Mouse (Mus musculus): ENCODE measurements around the gene Nfic. TPM values are rescaled to one million over a fixed set of nuclear protein-coding genes. Genes with fewer than 3 reads are reported as not detected.

Nfic gene
- 136 and 414 TPM in 2 replicates for polyA plus RNA-seq (2012; ENCODE audit: low replicate concordance)

DNA sequence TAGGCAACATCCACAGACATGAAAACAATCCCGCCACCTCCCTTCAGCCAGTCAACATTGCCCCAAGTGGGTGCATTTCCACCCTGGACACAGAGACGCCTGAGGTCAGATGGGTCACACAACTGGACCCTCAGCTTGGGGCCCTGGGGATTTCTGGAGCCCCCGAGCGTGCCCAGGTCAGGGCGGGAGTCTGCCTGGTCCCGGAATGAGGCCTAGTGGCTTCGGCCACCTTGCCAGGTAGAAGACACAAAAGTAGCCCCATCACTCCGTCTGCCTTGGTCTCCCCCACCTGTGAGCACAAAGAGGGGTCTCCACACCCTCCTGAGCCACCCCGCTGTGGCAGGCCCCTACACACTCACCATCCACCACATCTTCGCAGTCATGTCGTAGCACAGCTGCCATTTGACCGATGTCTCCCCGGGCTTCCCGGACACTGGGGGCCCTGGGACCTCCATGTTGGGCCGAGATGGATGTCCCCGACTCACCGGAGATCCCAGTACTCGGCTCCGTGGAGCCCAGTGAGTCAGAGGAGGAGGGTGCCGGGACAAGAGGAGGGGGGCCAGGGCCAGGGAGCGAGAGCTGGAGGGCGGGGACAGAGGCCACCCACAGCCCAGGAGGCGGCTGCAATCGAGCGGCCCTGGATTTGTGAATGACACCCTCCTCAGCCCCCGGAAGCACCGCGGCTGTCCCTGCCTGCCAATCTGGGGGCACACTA lies at the start of gene Nfic:
Nfic (minus strand) TSS at position 455 of the 715 bp plus-strand sequence.

DNA sequence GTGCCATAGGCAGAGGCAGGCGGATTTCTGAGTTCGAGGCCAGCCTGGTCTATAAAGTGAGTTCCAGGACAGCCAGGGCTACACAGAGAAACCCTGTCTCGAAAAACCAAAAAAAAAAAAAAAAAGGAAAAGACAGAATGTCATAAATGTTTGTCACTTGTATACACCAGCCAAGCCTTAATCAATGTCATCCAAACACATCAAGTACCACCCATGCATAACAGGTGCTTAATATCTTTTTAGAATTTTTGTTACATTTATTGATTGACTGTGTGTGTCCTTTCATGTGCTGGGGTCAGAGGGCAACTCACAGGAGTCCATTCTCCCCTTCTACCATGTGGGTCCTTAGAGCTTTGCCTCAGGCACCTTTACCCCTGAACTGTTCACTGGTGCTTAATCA lies 44.6 kb upstream of the Nfic start, which contains the start of gene S1pr4:
S1pr4 (minus strand) TSS at position 101 of the 400 bp plus-strand sequence.

DNA sequence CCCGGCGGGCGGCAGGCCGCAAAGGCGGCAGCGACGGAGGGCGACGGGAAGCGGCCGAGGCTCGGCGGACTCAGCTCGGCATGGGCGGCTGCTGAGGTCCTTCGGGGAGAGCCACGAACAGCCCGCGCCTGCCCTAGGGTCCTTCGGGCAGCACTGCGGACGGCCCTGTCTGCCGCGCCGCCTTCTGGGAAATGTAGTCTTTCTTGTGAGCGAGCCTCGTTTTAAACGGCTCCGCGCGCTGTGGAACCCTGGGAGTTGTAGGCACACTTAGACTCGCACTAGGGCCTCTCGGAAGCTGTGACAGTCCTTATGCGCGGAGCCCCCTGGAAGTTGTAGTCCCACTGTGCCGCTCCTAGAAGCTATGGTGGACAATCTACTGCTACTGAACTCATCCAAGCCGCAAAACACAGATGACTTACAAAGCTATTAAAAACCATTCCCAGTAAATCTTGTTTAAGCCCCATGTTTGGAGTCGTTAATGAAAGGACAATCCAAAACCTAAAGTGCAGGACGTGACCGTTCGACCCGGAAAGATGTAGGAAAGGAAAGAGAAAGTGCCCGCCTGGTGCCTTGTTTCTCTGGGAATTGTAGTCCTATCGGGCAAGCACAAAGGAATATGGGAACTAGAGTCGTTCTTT lies 40.9 kb upstream of the Nfic start, which contains the start of gene Ncln:
Ncln (minus strand) TSS at position 129 of the 638 bp plus-strand sequence.

DNA sequence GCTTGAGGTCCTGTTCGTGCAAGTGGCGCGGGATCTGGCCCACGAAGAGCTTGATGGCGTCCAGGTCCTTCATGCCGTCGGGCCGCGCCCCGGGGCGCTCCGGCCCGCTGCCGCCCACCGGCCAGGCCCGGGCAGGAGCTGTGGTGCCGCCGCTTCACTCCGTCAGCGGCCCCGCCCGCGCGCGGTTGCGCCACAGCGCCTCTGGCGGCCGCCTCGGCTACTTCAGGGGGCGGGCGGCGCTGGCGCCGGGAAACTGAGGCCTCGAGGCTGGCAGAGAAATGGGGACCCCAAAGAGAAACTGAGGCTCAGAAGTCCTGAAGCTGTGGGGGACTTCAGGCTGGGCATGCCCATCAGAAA lies 27.1 kb upstream of the Nfic start, which contains the start of gene Celf5:
Celf5 (minus strand) TSS at position 177 of the 357 bp plus-strand sequence.

DNA sequence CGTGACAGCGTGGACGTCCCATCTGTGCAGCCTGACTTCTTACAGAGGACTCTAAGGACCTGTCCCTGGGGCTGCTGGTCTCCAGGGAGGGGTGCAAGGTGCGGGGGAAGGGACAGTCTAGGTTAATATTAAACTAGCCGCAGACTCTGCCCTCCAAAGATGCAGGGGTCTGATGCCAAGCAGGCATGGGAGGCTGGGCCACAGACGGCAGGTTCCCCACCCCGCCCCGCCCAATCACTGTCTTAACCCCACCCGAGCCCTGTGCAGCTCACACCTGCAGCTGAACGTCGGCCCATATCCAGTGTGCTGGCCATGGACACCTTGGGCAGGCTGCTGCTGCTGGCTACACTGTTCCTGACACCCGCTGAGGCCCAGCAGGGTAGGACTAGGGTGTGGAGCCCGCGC lies 62.7 kb downstream of the Nfic start, which contains the start of gene Smim24:
Smim24 (plus strand) TSS at position 271 of the 405 bp plus-strand sequence.

DNA sequence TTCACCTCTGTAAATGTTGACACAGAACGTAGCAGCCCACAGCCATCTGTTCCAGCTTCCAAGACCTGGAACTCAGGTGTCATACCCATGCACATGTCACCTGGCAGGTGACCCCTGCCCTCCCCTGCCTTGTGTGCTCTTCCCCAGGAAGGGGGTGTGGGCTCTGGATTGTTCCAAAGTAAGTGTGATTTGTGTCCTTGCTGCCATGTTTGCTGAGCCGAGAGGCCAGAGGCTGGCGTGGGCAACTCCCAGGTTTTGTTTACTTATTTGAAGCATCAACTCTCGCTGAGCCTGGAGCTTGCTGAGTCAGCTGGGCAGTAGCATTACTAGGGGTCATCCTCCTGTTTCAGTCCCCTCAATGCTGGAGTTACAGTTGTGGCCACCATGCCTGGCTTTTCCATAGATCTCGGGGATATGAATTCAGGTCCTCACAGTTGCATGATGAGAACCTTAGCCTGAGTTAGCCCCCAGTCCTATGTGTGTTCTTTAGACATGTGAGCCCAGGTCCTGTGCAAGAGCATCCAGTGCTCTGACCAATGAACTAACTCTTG lies 66.9 kb downstream of the Nfic start, which contains the start of gene Gm48552:
Gm48552 (plus strand) TSS at position 501 of the 551 bp plus-strand sequence.

DNA sequence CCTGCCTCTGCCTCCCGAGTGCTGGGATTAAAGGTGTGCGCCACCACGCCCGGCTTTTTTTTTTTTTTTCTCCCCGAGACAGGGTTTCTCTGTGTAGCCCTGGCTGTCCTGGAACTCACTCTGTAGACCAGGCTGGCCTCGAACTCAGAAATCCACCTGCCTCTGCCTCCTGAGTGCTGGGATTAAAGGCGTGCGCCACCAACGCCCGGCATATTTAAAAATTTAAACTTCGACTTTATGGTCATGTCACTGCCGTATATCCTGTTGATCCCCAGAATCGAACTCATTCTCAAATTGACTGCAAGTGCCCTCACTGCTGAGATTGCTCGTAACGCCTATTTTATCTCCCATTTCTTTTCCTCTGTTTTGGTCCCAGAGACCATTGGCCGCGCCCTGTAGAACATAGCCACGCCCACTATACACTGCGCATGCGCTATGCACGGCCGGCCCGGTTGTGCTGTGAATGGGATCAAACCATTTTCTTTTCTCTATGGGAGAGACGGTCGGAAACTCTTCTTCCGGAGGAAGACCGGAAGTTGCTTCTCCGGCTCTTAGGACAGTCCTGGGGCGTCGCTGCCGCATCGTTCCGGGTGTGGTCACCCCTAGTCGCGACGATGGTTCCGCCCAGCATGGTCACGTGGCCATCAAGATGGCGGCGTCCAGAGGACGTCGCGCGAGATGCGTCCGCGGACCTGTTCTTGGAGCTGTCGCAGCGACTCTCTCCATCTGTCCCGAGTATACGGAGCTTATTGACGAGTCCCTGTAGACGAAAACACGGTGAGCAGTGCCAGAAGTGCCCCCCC lies 71.4 kb downstream of the Nfic start, which contains the start of the genes Dohh and Gm48551:
Dohh (plus strand) TSS at position 627 of the 803 bp plus-strand sequence.
Gm48551 (plus strand) TSS at position 665 of the 803 bp plus-strand sequence.

DNA sequence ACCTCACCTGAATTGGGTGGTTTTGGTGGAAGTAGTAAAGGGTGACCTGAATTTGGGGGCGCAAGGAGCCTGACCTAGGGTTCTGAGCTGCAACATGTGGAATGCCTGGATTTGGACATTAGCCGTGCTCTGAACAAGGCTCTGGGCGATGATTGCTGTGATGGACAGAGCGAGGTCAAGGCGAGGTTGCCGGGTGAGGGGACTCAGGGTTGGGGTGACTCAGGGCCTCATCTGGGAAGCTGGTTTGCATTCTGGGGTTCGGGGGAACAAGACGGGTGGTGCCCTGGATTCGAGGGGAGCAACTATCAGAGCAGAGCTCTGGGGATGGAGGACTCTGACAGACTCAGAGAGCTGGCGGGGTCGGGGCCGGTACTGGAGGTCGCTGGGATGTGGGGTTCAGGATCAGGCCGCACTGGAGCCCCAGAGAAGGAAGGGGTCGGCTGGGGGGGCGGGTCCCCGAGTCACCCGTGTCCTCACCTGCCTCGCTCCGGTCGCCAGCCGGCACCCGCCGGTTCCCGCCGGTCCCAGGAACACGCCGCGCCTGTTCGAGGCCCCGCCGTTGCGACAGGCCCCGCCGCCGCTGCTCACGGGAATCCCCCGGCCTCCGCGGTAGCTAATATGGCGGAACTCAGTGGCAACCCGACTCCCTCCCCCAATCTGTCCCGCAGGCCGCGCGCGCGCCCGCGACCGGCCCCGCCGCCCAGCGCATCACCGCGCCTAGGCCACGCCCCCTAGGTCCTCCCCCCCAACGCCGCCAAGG lies 77.5 kb downstream of the Nfic start, which contains the start of gene Fzr1:
Fzr1 (minus strand) TSS at position 724 of the 760 bp plus-strand sequence.

DNA sequence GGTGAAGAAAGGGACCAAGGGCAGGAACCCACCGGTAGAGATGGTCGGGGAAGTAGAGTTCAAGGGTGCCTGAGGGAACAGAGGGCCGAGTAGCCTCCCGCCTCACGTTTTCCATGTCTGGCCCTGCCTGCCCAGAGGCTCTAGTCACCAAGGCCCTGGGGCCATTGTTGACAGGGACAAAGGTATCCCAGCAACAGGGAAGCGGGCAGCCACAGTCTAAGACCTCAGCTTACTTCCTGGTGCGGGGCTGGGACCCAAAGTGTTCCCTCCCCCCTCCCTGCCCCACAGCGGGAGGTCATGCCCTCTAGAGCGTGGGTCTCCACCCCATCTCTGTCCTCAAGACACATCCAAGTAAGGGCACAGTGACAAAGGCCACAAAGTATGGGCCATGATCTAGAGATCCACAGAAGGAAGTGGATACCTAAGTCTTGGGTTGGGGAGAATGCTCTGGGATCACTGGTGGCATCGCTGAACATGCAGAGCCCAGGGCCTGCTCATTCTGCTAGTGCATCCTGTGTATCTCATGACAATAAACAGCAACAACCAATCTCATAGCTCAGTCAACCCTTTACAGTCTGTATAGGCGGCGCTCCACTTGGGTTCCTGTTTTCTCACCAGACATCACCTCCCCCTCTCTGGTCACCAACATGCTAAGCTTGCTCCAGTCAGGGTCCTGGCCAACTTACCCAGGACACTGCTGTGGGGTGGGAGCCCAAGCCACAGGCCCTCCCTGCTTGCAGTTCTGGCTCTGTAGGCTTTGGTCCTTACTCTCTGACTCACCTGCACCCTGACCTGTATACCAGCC lies 89.6 kb downstream of the Nfic start, which contains the start of gene 4930404N11Rik:
4930404N11Rik (minus strand) TSS at position 145 of the 805 bp plus-strand sequence.

DNA sequence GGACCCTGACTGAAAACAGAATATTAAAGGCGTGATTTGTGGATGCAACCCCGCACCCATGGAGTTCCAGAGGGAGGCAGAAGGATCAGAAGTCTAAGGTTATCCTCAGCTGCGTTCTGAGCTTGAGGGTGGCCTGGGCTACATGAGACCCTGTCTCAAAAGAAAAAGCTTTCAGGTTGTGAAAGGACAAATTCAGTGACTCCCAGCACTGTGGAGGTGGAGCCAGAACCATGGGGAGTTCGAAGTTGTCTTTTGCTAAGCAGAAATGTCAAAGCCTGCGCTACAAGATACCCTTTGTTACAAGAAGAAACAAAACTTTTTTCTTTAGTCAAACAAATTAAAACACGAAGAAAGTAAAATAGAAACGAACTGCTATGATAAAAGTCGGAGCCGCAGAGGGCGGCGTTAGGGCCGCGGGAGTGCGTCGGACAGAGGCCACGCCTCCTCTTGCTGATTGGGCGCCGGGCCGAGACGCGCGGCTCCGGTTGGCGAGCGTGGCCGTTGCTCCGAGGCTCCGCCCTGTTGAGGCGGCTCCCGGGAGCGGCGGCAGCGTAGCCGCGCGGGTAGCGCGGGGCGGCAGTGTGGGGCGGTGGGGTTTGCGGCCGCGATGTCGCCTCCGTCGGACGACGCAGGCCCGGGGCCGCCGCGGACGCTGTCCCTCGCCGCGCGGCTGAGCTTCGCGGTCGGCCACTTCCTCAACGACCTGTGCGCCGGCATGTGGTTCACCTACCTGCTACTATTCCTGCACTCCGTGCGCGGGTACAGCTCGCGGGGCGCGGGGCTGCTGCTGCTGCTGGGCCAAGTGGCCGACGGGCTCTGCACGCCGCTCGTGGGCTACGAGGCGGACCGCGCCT lies 98.2 kb downstream of the Nfic start, which contains the start of gene Mfsd12:
Mfsd12 (plus strand) TSS at position 501 of the 854 bp plus-strand sequence.

DNA sequence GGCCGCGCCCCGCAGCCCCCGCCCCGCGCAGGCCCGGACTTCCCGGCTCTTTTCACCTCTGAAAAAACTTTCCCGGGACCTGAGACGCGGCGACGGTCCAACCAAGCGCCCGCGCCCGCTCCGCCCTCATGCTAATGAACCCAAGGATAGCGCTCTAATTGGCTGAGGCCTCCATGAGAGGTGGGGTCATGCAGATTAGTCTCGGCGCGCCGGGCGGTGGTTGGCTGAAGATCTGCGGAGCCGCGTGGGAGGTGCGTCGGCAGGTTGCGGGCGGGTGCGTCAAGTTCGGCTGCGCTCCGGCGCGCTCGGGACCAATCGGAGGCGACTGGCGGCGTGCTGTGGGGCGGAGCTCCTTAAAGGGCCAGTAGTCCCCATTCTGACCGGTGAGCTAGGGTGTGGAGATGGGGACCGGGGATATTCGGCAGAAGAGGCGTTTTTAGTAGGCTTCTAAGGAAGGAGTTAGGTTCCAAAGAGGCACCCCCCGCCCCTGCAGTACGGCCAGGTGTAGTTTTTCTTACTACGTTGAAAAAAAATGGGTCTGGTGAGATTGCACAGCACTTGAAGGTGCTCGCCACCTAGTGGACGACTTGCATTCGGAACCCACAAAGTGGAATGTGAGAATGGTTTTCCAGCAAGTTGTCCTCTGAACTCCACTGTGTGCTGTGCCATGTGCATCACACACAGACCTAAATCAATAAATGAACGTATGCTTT lies 104.9 kb downstream of the Nfic start, which contains the start of gene Hmg20b:
Hmg20b (minus strand) TSS at position 130 of the 713 bp plus-strand sequence.

Other genes with a start within 250 kb of the Nfic start
- 0.53 and 0.94 TPM in 2 replicates for gene Atcay, start 224.8 kb downstream of the Nfic start, polyA plus RNA-seq (2012; ENCODE audit: low replicate concordance)
- 4.0 and 8.6 TPM in 2 replicates for gene Zfr2, start 222.5 kb downstream of the Nfic start, polyA plus RNA-seq (2012; ENCODE audit: low replicate concordance)
- gene Matk, start 202.7 kb downstream of the Nfic start, polyA plus RNA-seq (2012; ENCODE audit: low replicate concordance) = 31.4 and 107 TPM in 2 replicates
- 314 and 329 TPM in 2 replicates for gene Mrpl54, start 188.7 kb downstream of the Nfic start, polyA plus RNA-seq (2012; ENCODE audit: low replicate concordance)
- 70.4 and 133 TPM in 2 replicates for gene Apba3, start 188.7 kb downstream of the Nfic start, polyA plus RNA-seq (2012; ENCODE audit: low replicate concordance)
- gene Tjp3, start 164.1 kb downstream of the Nfic start, polyA plus RNA-seq (2012; ENCODE audit: low replicate concordance) = 15.0 and 35.0 TPM in 2 replicates
- 245 and 665 TPM in 2 replicates for gene Pip5k1c, start 162.7 kb downstream of the Nfic start, polyA plus RNA-seq (2012; ENCODE audit: low replicate concordance)
- 60.3 and 77.6 TPM in 2 replicates for gene Cactin, start 134.5 kb downstream of the Nfic start, polyA plus RNA-seq (2012; ENCODE audit: low replicate concordance)
- 29.6 and 30.6 TPM in 2 replicates for gene Tbxa2r, start 126.9 kb downstream of the Nfic start, polyA plus RNA-seq (2012; ENCODE audit: low replicate concordance)
- gene Gipc3, start 112.4 kb downstream of the Nfic start, polyA plus RNA-seq (2012; ENCODE audit: low replicate concordance) = 3.1 and 6.9 TPM in 2 replicates
- gene Hmg20b, start 105.2 kb downstream of the Nfic start, polyA plus RNA-seq (2012; ENCODE audit: low replicate concordance) = 184 and 481 TPM in 2 replicates
- 20.8 and 31.1 TPM in 2 replicates for gene Mfsd12, start 98.1 kb downstream of the Nfic start, polyA plus RNA-seq (2012; ENCODE audit: low replicate concordance)
- gene 4930404N11Rik, start 89.8 kb downstream of the Nfic start, polyA plus RNA-seq (2012; ENCODE audit: low replicate concordance) = 11.6 and 18.6 TPM in 2 replicates
- gene Fzr1, start 77.1 kb downstream of the Nfic start, polyA plus RNA-seq (2012; ENCODE audit: low replicate concordance) = 48.1 and 72.7 TPM in 2 replicates
- 76.4 and 107 TPM in 2 replicates for gene Dohh, start 71.2 kb downstream of the Nfic start, polyA plus RNA-seq (2012; ENCODE audit: low replicate concordance)
- 1.2 and 4.2 TPM in 2 replicates for gene Gm48551, start 71.2 kb downstream of the Nfic start, polyA plus RNA-seq (2012; ENCODE audit: low replicate concordance)
- gene Gm48552, start 66.6 kb downstream of the Nfic start, polyA plus RNA-seq (2012; ENCODE audit: low replicate concordance) = 8.9 and 18.4 TPM in 2 replicates
- gene Smim24, start 62.6 kb downstream of the Nfic start, polyA plus RNA-seq (2012; ENCODE audit: low replicate concordance) = 3.0 and 3.7 TPM in 2 replicates
- gene Celf5, start 27.1 kb upstream of the Nfic start, polyA plus RNA-seq (2012; ENCODE audit: low replicate concordance) = 0.16 and 0.55 TPM in 2 replicates
- gene Ncln, start 40.8 kb upstream of the Nfic start, polyA plus RNA-seq (2012; ENCODE audit: low replicate concordance) = 160 and 386 TPM in 2 replicates
- gene S1pr4, start 44.5 kb upstream of the Nfic start, polyA plus RNA-seq (2012; ENCODE audit: low replicate concordance) = 82.3 and 109 TPM in 2 replicates
- gene Gna15, start 68.6 kb upstream of the Nfic start, polyA plus RNA-seq (2012; ENCODE audit: low replicate concordance) = 14.8 and 33.6 TPM in 2 replicates
- gene Gna11, start 89.6 kb upstream of the Nfic start, polyA plus RNA-seq (2012; ENCODE audit: low replicate concordance) = 23.0 and 28.3 TPM in 2 replicates
- 1,473 and 2,763 TPM in 2 replicates for gene Aes, start 103.9 kb upstream of the Nfic start, polyA plus RNA-seq (2012; ENCODE audit: low replicate concordance)
- gene Tle2, start 118.9 kb upstream of the Nfic start, polyA plus RNA-seq (2012; ENCODE audit: low replicate concordance) = 8.9 and 15.5 TPM in 2 replicates
- gene Tle6, start 145.4 kb upstream of the Nfic start, polyA plus RNA-seq (2012; ENCODE audit: low replicate concordance) = 1.2 and 2.5 TPM in 2 replicates
- 0.20 and 0.92 TPM in 2 replicates for gene BC025920, start 150.6 kb upstream of the Nfic start, polyA plus RNA-seq (2012; ENCODE audit: low replicate concordance)
- gene Sirt6, start 172.2 kb upstream of the Nfic start, polyA plus RNA-seq (2012; ENCODE audit: low replicate concordance) = 67.6 and 143 TPM in 2 replicates
- gene Ankrd24, start 172.9 kb upstream of the Nfic start, polyA plus RNA-seq (2012; ENCODE audit: low replicate concordance) = 3.8 and 6.2 TPM in 2 replicates
- gene Gm10778, start 193.4 kb upstream of the Nfic start, polyA plus RNA-seq (2012; ENCODE audit: low replicate concordance) = 0.52 TPM in 1 of 2 replicates, not detected in the other
- 0.09 and 0.93 TPM in 2 replicates for gene Zfp433, start 249.2 kb upstream of the Nfic start, polyA plus RNA-seq (2012; ENCODE audit: low replicate concordance)

Data from hematopoietic multipotent progenitor cell, adult 10-12 weeks (in vitro differentiated cells).